Mouse (Mus musculus): ENCODE data around the gene Trim80.
A peak's percentile ranks its signal among the peaks of the same experiment; 100 is the strongest.
"Not testable (repeated sequence)": the region's sequence is repeated elsewhere in the genome, so short reads cannot be mapped to it uniquely, and the experiment has no call there.

Trim80 gene

GRCm38 (mm10) chr11:115429307-115429706, 11.0 kb upstream of the Trim80 start:
- DNase-seq, result no peak

GRCm38 (mm10) chr11:115430561-115430960, 9.8 kb upstream of the Trim80 start:
- DNase-seq, result no peak

- no peak for DNase-seq
Measured at GRCm38 (mm10) chr11:115432814-115433213, 7.5 kb upstream of the Trim80 start.

- no peak for DNase-seq
Measured at GRCm38 (mm10) chr11:115433342-115433741, 7.0 kb upstream of the Trim80 start.

- DNase-seq, result peak; percentile 17 to 40
Measured at GRCm38 (mm10) chr11:115435596-115436337, 4.6 kb upstream of the Trim80 start.

- no peak for DNase-seq
Measured at GRCm38 (mm10) chr11:115437571-115438122, 2.7 kb upstream of the Trim80 start.

- no peak for DNase-seq
Measured at GRCm38 (mm10) chr11:115439326-115439725, 1.0 kb upstream of the Trim80 start.

GRCm38 (mm10) chr11:115441417-115441816, 1.1 kb downstream of the Trim80 start:
- peak in 1 of 2 experiments; percentile 51 for DNase-seq

- no peak for DNase-seq
Measured at GRCm38 (mm10) chr11:115446906-115447305, 6.6 kb downstream of the Trim80 start.

- no peak for DNase-seq
Measured at GRCm38 (mm10) chr11:115447321-115447885, 7.1 kb downstream of the Trim80 start.

GRCm38 (mm10) chr11:115448075-115448474, 7.7 kb downstream of the Trim80 start:
- DNase-seq, result no peak

GRCm38 (mm10) chr11:115448998-115449397, 8.7 kb downstream of the Trim80 start:
- no peak for DNase-seq

- no peak for DNase-seq
Measured at GRCm38 (mm10) chr11:115450176-115450575, 9.8 kb downstream of the Trim80 start.

- DNase-seq, result no peak
Measured at GRCm38 (mm10) chr11:115451781-115452241, 11.5 kb downstream of the Trim80 start.

GRCm38 (mm10) chr11:115452281-115452860, 12.0 kb downstream of the Trim80 start:
- DNase-seq, result no peak

- DNase-seq, result no peak
Measured at GRCm38 (mm10) chr11:115453306-115453705, 13.0 kb downstream of the Trim80 start.

GRCm38 (mm10) chr11:115454822-115455221, 14.5 kb downstream of the Trim80 start:
- DNase-seq, result not testable (repeated sequence)

- no peak for DNase-seq
Measured at GRCm38 (mm10) chr11:115455619-115456018, 15.3 kb downstream of the Trim80 start.

- DNase-seq, result no peak
Measured at GRCm38 (mm10) chr11:115456182-115456581, 15.8 kb downstream of the Trim80 start.

GRCm38 (mm10) chr11:115457405-115457804, 17.1 kb downstream of the Trim80 start:
- DNase-seq, result no peak

- no peak for DNase-seq
Measured at GRCm38 (mm10) chr11:115460976-115461375, 20.6 kb downstream of the Trim80 start.

GRCm38 (mm10) chr11:115461846-115462242, 21.5 kb downstream of the Trim80 start:
- no peak for DNase-seq

GRCm38 (mm10) chr11:115462243-115462891, 22.0 kb downstream of the Trim80 start, which contains the start of gene Slc16a5:
TSS of gene Slc16a5 (plus strand) at chr11:115462474.
- DNase-seq, result peak in 1 of 2 experiments; percentile 57
